Mouse (Mus musculus) limb, embryonic 14.5 days (tissue): Measurements from ENCODE around the gene Synpo2. TPM values are rescaled to one million over a fixed set of nuclear protein-coding genes. Genes with fewer than 3 reads are reported as not detected.

Source experiments
- ATAC-seq: fragments of 200-750 bp; cut with Nextera tagmentation; 2 replicates; pipeline ENCODE4 v1.8.0; 2017; ENCODE audit warnings: low read depth, moderate number of reproducible peaks, moderate TSS enrichment; ENCODE audit not compliant: low FRiP score
- DNase-seq: peaks from one replicate; pipeline ENCODE4 v3.0.0-alpha.2; 2015; ENCODE audit warnings: low spot score
- H3K27ac ChIP-seq: fragments of 300-500 bp; sonication (generic); replicated peaks from 2 replicates; pipeline ENCODE4 v1.5.1; 2014; ENCODE audit warnings: low read depth, mild to moderate bottlenecking, low read length, moderate library complexity, mixed read lengths
- H3K27me3 ChIP-seq: fragments of 300-500 bp; sonication (generic); 2 replicates; pipeline ENCODE4 v1.6.1; 2014; ENCODE audit warnings: low read length, mixed read lengths; ENCODE audit not compliant: control insufficient read depth, insufficient read depth
- H3K36me3 ChIP-seq: fragments of 300-500 bp; sonication (generic); 2 replicates; pipeline ENCODE4 v1.6.1; 2014; ENCODE audit warnings: mild to moderate bottlenecking, low read length, moderate library complexity, mixed read lengths; ENCODE audit not compliant: control insufficient read depth, insufficient read depth
- H3K4me1 ChIP-seq: fragments of 300-500 bp; sonication (generic); 2 replicates; pipeline ENCODE4 v1.6.1; 2014; ENCODE audit warnings: antibody characterized with exemption, low read length, mixed read lengths; ENCODE audit not compliant: control insufficient read depth, insufficient read depth
- H3K4me2 ChIP-seq: fragments of 300-500 bp; sonication (generic); replicated peaks from 2 replicates; pipeline ENCODE4 v1.6.1; 2014; ENCODE audit warnings: low read depth, mild to moderate bottlenecking, low read length, moderate library complexity; ENCODE audit not compliant: severe bottlenecking
- H3K4me3 ChIP-seq: fragments of 300-500 bp; sonication (generic); replicated peaks from 2 replicates; pipeline ENCODE4 v1.5.1; 2014; ENCODE audit warnings: low read length
- H3K9ac ChIP-seq: fragments of 300-500 bp; sonication (generic); 2 replicates; pipeline ENCODE4 v1.6.1; 2014; ENCODE audit warnings: mild to moderate bottlenecking, low read depth, low read length, moderate library complexity; ENCODE audit not compliant: severe bottlenecking
- H3K9me3 ChIP-seq: fragments of 300-500 bp; sonication (generic); 2 replicates; pipeline ENCODE4 v1.6.1; 2016; ENCODE audit warnings: low read length; ENCODE audit not compliant: control insufficient read depth
- POLR2A ChIP-seq: fragments of 200-500 bp; IDR thresholded peaks from 2 replicates; pipeline ENCODE4 v1.8.0; 2012; ENCODE audit warnings: inconsistent platforms, mild to moderate bottlenecking, moderate library complexity, borderline replicate concordance; ENCODE audit not compliant: insufficient read depth, insufficient read length; ENCODE audit errors: extremely low read depth
- WGBS: fragments of 180-500 bp; shearing (Covaris S2); extraction: QIAGEN DNeasy Blood & Tissue Kit; methylation state at CpG from one replicate; pipeline ENCODE4 v1.1.7; 2014; 5-methylcytosine and 5-hydroxymethylcytosine counted together
- polyA plus RNA-seq, 2 experiments: library from polyadenylated mRNA; depleted of rRNA in 1 of 2; stranded (reverse) in 1 of 2; unstranded in 1 of 2; fragments of >200 nt; fragmentation: Nextera tagmentation in 1 of 2; extraction: Ambion mirVana in 1 of 2; gene quantifications; 2 replicates each; pipeline versions ENCODE4 v1.2.1 to v1.2.3; 2012 to 2014

Gene Synpo2
- polyA plus RNA-seq, 2 experiments, result 5.4 to 6.8 TPM

GRCm38 (mm10) chr3:123166450-123166849 is 69.5 kb downstream of the Synpo2 start:
- DNase-seq, result no peak
- Histone ChIP-seq H3K9ac (no peak overlapping the region), H3K4me2 (no peak overlapping the region), H3K27ac (no peak overlapping the region), H3K9me3 (no peaks in the 10 kb centered on the region), H3K4me3 (no peak overlapping the region), H3K27me3 (no peaks in the 10 kb centered on the region), H3K36me3 (no peaks in the 10 kb centered on the region), H3K4me1 (peaks cover 35% of the 10 kb centered on the region)
- ATAC-seq, result no peak
- 54% methylated on average over 5 of the region's 5 CpGs for WGBS
- no peak for TF ChIP-seq POLR2A

- no peak overlapping the region for H3K9ac ChIP-seq
- 32% methylated on average over 1 of the region's 1 CpGs for whole genome bisulfite sequencing
- no peaks in the 10 kb centered on the region for H3K27me3 ChIP-seq
- DNase-seq (no peak), ATAC-seq (no peak)
- no peaks in the 10 kb centered on the region for H3K36me3 ChIP-seq
- no peak overlapping the region for H3K4me2 ChIP-seq
- TF ChIP-seq POLR2A, result no peak
- H3K9me3 ChIP-seq, result no peaks in the 10 kb centered on the region
- peaks cover 32% of the 10 kb centered on the region for H3K4me1 ChIP-seq
- no peak overlapping the region for H3K4me3 ChIP-seq
- no peak overlapping the region for H3K27ac ChIP-seq
Observed at GRCm38 (mm10) chr3:123164183-123164582, 71.8 kb downstream of the Synpo2 start.

GRCm38 (mm10) chr3:123163192-123163523 is 72.8 kb downstream of the Synpo2 start:
- Histone ChIP-seq H3K4me2 (no peak overlapping the region), H3K4me1 (peaks cover 34% of the 10 kb centered on the region), H3K27ac (no peak overlapping the region), H3K9me3 (no peaks in the 10 kb centered on the region), H3K36me3 (no peaks in the 10 kb centered on the region), H3K27me3 (no peaks in the 10 kb centered on the region), H3K4me3 (no peak overlapping the region), H3K9ac (no peak overlapping the region)
- 18% methylated on average over 4 of the region's 4 CpGs for WGBS
- TF ChIP-seq POLR2A, result no peak
- ATAC-seq, result no peak
- no peak for DNase-seq

GRCm38 (mm10) chr3:123162289-123163191 is 73.4 kb downstream of the Synpo2 start:
- TF ChIP-seq POLR2A, result no peak
- H3K9ac ChIP-seq, result no peak overlapping the region
- H3K4me2 ChIP-seq, result no peak overlapping the region
- no peak overlapping the region for H3K27ac ChIP-seq
- peaks cover 34% of the 10 kb centered on the region for H3K4me1 ChIP-seq
- no peaks in the 10 kb centered on the region for H3K9me3 ChIP-seq
- H3K4me3 ChIP-seq, result no peak overlapping the region
- DNase-seq, result no peak
- no peaks in the 10 kb centered on the region for H3K36me3 ChIP-seq
- WGBS, result 17% methylated on average over 6 of the region's 6 CpGs
- ATAC-seq, result no peak
- H3K27me3 ChIP-seq, result no peaks in the 10 kb centered on the region

GRCm38 (mm10) chr3:123160792-123161191 is 75.2 kb downstream of the Synpo2 start:
- Histone ChIP-seq H3K9me3 (no peaks in the 10 kb centered on the region), H3K9ac (no peak overlapping the region), H3K27me3 (no peaks in the 10 kb centered on the region), H3K27ac (no peak overlapping the region), H3K4me2 (no peak overlapping the region), H3K4me1 (peaks cover 33% of the 10 kb centered on the region), H3K4me3 (no peak overlapping the region), H3K36me3 (no peaks in the 10 kb centered on the region)
- 17% methylated on average over 4 of the region's 4 CpGs for WGBS
- peak; percentile 53 for DNase-seq
- no peak for ATAC-seq
- no peak for TF ChIP-seq POLR2A
